Mouse (Mus musculus) embryo, embryonic 10 days (tissue): ENCODE measurements around the gene Atp2a2.
"Not testable (repeated sequence)": the region's sequence is repeated elsewhere in the genome, so short reads cannot be mapped to it uniquely, and the experiment has no call there.

Experiments
- DNase-seq: peaks from one replicate; pipeline ENCODE4 v3.0.0-alpha.2; 2015; ENCODE audit warnings: low spot score

Gene Atp2a2

GRCm38 (mm10) chr5:122494449-122494848 lies 7.6 kb downstream of the Atp2a2 start:
- DNase-seq: no peak

GRCm38 (mm10) chr5:122493035-122493434 lies 9.0 kb downstream of the Atp2a2 start:
- DNase-seq: no peak

- no peak for DNase-seq
Observed at GRCm38 (mm10) chr5:122491385-122491784, 10.6 kb downstream of the Atp2a2 start.

GRCm38 (mm10) chr5:122490148-122490547 lies 11.9 kb downstream of the Atp2a2 start:
- no peak for DNase-seq

- DNase-seq: no peak
Observed at GRCm38 (mm10) chr5:122487825-122488224, 14.2 kb downstream of the Atp2a2 start.

GRCm38 (mm10) chr5:122486243-122486642 lies 15.8 kb downstream of the Atp2a2 start:
- not testable (repeated sequence) for DNase-seq

GRCm38 (mm10) chr5:122482733-122483391 lies 19.2 kb downstream of the Atp2a2 start:
- no peak for DNase-seq

GRCm38 (mm10) chr5:122481844-122482243 lies 20.2 kb downstream of the Atp2a2 start:
- no peak for DNase-seq

- no peak for DNase-seq
Observed at GRCm38 (mm10) chr5:122479131-122479530, 22.9 kb downstream of the Atp2a2 start.

GRCm38 (mm10) chr5:122477492-122477891 lies 24.5 kb downstream of the Atp2a2 start:
- DNase-seq: no peak

- no peak for DNase-seq
Observed at GRCm38 (mm10) chr5:122476078-122476477, 25.9 kb downstream of the Atp2a2 start.

- no peak for DNase-seq
Observed at GRCm38 (mm10) chr5:122474643-122475363, 27.2 kb downstream of the Atp2a2 start.

- no peak for DNase-seq
Observed at GRCm38 (mm10) chr5:122471658-122472057, 30.4 kb downstream of the Atp2a2 start.

GRCm38 (mm10) chr5:122461431-122461830 lies 40.6 kb downstream of the Atp2a2 start:
- DNase-seq: no peak

GRCm38 (mm10) chr5:122460656-122461055 lies 41.4 kb downstream of the Atp2a2 start:
- DNase-seq: no peak

GRCm38 (mm10) chr5:122459335-122459734 lies 42.7 kb downstream of the Atp2a2 start:
- no peak for DNase-seq

- no peak for DNase-seq
Observed at GRCm38 (mm10) chr5:122458066-122458465, 44.0 kb downstream of the Atp2a2 start.

GRCm38 (mm10) chr5:122457054-122457453 lies 45.0 kb downstream of the Atp2a2 start:
- DNase-seq: not testable (repeated sequence)

- no peak for DNase-seq
Observed at GRCm38 (mm10) chr5:122455584-122455983, 46.4 kb downstream of the Atp2a2 start.

GRCm38 (mm10) chr5:122454883-122455282 lies 47.1 kb downstream of the Atp2a2 start:
- DNase-seq: no peak

GRCm38 (mm10) chr5:122454442-122454841 lies 47.6 kb downstream of the Atp2a2 start:
- DNase-seq: no peak

- no peak for DNase-seq
Observed at GRCm38 (mm10) chr5:122453188-122453587, 48.8 kb downstream of the Atp2a2 start.

GRCm38 (mm10) chr5:122452194-122452593 lies 49.8 kb downstream of the Atp2a2 start:
- DNase-seq: no peak

GRCm38 (mm10) chr5:122451324-122451723 lies 50.7 kb downstream of the Atp2a2 start:
- no peak for DNase-seq
